Mouse (Mus musculus): ENCODE measurements around the gene Dis3l.

DNA sequence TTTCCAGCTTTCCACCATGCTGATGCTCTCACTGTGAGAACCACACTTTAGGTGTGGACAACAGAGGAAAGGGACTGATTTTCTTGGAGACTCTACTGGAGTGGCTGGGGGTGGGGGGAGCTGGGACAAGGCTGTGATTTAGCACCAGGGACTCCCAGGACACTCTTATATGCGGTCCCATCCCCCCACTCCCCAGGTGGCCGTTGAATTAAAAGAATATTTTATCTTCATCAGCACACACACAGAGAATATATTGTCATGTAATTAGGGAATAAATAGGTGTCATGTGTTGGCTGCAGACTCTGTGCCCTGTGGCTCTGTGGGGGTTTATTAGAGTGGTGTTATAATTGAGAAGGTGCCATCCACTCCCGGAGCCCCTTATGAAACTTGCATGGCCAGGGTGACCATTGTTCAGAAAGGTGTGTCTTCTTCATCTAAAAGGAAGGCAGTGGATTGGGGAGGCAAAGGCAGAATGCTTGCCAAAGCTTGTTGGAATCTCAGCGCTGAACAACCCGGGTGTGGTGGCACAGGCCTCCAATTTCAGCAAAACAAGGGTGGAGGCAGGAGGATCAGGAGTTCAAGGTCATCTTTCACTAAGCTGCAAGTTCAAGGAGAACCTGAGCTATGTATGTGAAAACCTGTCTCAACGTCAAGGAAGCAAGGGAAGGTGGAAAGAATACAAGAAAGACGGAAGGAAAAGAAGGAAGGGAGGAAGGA, 48.6 kb upstream of the Dis3l start:
- TF ChIP-seq CTCF (IDR thresholded peaks at IDR 0.05; ENCODE audit: low read depth, low read length): no peak
- TF ChIP-seq POLR2A (IDR thresholded peaks at IDR 0.05; ENCODE audit: insufficient read depth, low read length): no peak
- TF ChIP-seq EP300 (IDR thresholded peaks at IDR 0.05; ENCODE audit: insufficient read depth, low read depth, low read length): peak; percentile 76
